Mouse (Mus musculus): Measurements from ENCODE around the gene Slc30a2. TPM values are rescaled to one million over a fixed set of nuclear protein-coding genes. Genes with fewer than 3 reads are reported as not detected.
"Not testable (repeated sequence)": the region's sequence is repeated elsewhere in the genome, so short reads cannot be mapped to it uniquely, and the experiment has no call there.

The Slc30a2 gene
- total RNA-seq (2021), result 10 to 100 TPM in 1 of 2 experiments, 1 to 10 TPM in 1; 3.8 to 22.3 TPM
- long read RNA-seq, experiment 1, transcript Slc30a2-201 (7 exons, 2,023 nt), result major isoform, 5 of 16 reads
- long read RNA-seq, experiment 1, partial matches to known transcripts, result 2 of 16 reads
- long read RNA-seq, experiment 1, other reads (novel, unspliced or antisense), result 9 of 16 reads
- long read RNA-seq, experiment 2, partial matches to known transcripts, result 1 of 4 reads
- long read RNA-seq, experiment 2, other reads (novel, unspliced or antisense), result 0 of 4 reads

- intact Hi-C loops (cut with DNase I), result no loop called here
- no peak for DNase-seq
Observed at GRCm38 (mm10) chr4:134343071-134344031, at the start of gene Slc30a2. Gene Slc30a2 (plus strand): TSS chr4:134343181.

GRCm38 (mm10) chr4:134293692-134294163 lies 49.3 kb upstream of the Slc30a2 start:
- intact Hi-C loops (cut with DNase I), result no loop called here
- no peak for DNase-seq

DNA sequence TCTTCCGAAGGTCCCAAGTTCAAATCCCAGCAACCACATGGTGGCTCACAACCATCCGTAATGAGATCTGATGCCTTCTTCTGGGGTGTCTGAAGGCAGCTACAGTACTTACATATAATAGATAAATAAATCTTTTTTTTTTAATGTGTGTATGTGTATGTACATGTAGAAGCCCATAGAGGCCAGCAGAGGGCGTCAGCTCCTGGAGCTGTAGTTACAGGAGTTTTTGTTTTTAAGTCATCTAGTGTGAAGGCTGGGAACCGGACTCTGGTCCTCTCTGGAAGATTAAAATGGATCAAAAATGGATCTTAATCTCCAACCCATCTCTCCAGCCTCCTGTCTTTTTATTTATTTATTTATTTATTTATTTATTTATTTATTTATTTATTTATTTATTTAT lies 46.9 kb upstream of the Slc30a2 start:
- not testable (repeated sequence) for DNase-seq

DNA sequence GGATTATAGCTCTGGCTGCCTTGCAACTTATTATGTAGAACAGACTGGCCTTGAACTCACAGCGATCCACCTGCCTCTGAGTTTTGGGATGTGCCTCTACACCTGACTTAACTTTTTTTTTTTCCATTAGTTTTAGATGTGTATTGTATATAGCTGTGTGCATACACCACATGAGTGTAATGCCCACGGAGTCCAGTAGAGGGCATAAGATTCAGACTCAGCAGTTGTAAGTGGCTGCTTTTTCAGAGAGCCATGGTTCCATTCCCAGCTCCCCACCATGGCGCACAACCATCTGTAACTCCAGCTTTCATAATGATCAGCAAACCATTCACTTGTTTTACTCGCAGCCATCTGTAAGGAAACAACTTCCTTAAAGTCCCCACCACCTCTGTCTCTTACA lies 46.5 kb upstream of the Slc30a2 start:
- DNase-seq, result no peak
- intact Hi-C loops (cut with DNase I), result no loop called here

More for the DNA sequence above, 46.9 kb upstream of the Slc30a2 start:
- intact Hi-C loops (cut with DNase I), result not testable (repeated sequence)

GRCm38 (mm10) chr4:134297369-134297768 lies 45.6 kb upstream of the Slc30a2 start:
- intact Hi-C loops (cut with DNase I), result no loop called here
- DNase-seq, result no peak

DNA sequence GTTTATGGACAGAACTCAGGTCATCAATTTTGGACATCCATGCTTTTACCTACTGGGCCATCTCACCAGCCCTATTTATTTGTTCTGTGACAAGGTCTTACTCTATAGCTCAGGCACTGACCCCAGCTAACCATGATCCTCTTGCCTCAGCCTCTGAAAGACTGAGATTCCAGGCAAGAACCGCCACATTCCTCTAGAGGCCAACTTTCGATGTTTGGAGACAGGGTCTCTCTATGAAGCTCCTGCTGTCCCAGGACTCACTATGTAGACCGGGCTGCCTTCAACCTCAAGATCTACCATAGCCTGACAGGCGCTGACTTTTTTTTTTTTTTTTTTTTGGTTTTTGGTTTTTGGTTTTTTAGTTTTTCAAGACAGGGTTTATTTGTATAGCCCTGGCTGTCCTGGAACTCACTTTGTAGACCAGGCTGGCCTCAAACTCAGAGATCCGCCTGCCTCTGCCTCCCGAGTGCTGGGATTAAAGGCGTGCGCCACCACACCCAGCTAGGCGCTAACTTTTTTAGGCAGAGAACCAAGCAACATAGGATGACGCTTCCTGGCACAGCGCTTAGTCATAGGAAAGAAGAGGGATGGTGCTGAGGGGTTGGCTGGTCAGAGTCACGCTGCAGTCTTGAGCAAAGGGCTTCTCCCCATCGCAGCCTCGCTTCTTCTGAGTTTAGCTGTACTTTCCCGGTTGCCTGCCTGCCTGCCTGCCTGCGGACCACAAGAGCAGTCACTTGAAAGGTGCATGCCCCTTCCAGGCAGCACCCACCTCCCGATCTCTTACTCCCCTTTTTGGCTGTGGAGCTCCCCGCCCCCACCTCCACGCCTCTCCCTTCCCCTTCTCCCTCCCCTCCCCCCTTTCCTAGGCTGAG lies 44.1 kb upstream of the Slc30a2 start:
- intact Hi-C loops (cut with DNase I), result loop anchor here (1.0 kb wide), 1 partner anchor 16 kb away; the partner anchor contains the start of gene Trim63
- DNase-seq, result no peak

DNA sequence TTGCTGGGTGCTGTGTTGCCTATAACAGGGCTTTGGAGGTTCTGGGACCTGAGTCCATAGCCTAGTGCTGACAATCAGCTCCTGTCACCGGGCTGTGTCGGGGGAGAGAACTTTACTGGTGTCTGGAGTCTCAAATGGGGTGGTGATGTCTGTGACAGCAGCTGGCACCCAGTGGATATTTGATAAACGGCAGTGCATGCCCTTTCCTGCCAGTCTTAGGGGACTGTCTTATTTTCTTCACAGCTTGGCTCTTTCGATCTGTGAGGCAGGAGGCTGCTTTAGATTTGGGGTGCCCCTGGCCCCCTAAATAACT lies 43.5 kb upstream of the Slc30a2 start:
- no peak for DNase-seq
- intact Hi-C loops (cut with DNase I), result loop anchor here (1.0 kb wide), 1 partner anchor 16 kb away; the partner anchor contains the start of gene Trim63

DNA sequence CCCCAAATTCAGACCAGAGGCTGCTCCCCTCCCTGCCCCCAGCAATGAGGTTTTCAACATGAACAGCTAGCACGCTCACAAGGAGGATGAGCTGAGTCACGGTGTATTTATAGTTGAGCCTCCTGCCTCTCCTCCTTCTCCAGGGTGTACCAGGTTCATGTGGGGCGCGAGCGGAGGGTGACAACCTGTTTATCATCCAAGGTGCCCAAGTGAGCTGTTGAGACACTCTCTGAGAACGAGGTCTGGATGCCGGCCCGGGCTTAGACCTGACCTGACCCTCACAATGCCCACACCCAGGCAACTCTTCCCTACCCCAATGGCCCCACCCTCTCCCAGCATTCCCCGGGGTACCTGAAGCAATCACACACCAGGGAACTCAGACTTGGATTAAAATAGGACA lies 42.7 kb upstream of the Slc30a2 start:
- intact Hi-C loops (cut with DNase I), result no loop called here

GRCm38 (mm10) chr4:134302084-134302483 lies 40.9 kb upstream of the Slc30a2 start:
- no peak for DNase-seq

More for the DNA sequence above, 42.7 kb upstream of the Slc30a2 start:
- peak; percentile 72 to 74 for DNase-seq

DNA sequence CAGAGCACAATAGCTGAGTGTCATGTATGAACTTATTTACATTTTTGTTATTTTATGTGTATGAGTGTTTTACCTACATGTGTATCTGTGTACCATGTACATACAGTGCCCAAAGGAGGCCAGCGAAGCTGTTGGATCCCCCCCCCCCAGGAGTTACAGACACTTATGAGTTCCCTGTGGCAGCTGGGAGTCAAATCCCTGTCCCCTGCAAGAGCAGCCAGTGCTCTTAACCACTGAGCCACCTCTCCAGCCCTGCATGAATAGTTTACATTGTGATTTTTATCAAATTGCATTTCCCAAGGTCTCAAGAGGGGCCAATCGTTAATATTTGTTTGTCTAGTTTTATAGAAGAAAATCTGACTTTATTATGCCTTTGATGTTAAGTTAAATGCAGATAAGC lies 36.0 kb upstream of the Slc30a2 start:
- intact Hi-C loops (cut with DNase I), result no loop called here
- DNase-seq, result no peak

More at GRCm38 (mm10) chr4:134302084-134302483, 40.9 kb upstream of the Slc30a2 start:
- intact Hi-C loops (cut with DNase I), result no loop called here

GRCm38 (mm10) chr4:134307367-134308072 lies 35.5 kb upstream of the Slc30a2 start:
- DNase-seq, result peak; percentile 68 to 76
- intact Hi-C loops (cut with DNase I), result no loop called here

DNA sequence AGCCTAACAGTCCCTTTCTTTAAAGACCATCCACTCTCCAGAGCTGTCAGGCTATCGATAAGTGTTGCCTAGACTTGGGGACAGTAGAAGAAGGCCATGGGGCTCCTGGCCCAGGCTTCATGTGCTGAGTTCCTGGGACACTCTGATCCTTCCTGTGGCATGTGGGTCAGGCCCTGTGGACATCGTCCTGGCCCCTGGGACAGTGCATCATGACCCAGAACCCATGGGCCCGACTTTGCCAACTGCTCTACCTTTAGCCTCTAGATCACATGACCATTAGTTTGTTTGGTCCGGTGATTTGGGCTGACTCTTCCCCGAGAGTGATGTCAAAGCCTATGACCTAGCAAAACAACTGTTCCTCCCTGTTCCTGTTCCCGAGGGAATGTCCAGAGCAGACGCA lies 32.9 kb upstream of the Slc30a2 start:
- intact Hi-C loops (cut with DNase I), result no loop called here
- DNase-seq, result no peak

- intact Hi-C loops (cut with DNase I), result no loop called here
- DNase-seq, result no peak
Observed at GRCm38 (mm10) chr4:134310656-134311055, 32.3 kb upstream of the Slc30a2 start.

- intact Hi-C loops (cut with DNase I), result no loop called here
- peak in 1 of 2 experiments; percentile 54 for DNase-seq
Observed at GRCm38 (mm10) chr4:134311784-134312183, 31.2 kb upstream of the Slc30a2 start.

- DNase-seq, result no peak
- intact Hi-C loops (cut with DNase I), result no loop called here
Observed at GRCm38 (mm10) chr4:134312341-134312740, 30.6 kb upstream of the Slc30a2 start.

DNA sequence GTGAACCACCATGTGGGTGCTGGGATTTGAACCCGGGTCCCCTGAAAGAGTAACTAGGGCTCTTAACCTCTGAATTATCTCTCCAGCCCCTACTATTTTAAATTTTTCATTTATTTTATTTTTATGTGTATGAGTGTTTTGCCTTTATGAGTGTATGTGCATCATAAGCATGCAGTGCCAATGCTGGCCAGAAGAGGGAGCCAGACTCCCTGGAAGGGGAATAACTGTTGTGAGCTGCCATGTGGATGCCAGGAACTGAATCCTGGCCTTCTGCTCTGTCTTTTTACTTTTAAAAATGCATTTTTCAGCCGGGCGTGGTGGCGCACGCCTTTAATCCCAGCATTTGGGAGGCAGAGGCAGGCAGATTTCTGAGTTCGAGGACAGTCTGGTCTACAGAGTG lies 30.1 kb upstream of the Slc30a2 start:
- intact Hi-C loops (cut with DNase I), result no loop called here
- DNase-seq, result no peak

DNA sequence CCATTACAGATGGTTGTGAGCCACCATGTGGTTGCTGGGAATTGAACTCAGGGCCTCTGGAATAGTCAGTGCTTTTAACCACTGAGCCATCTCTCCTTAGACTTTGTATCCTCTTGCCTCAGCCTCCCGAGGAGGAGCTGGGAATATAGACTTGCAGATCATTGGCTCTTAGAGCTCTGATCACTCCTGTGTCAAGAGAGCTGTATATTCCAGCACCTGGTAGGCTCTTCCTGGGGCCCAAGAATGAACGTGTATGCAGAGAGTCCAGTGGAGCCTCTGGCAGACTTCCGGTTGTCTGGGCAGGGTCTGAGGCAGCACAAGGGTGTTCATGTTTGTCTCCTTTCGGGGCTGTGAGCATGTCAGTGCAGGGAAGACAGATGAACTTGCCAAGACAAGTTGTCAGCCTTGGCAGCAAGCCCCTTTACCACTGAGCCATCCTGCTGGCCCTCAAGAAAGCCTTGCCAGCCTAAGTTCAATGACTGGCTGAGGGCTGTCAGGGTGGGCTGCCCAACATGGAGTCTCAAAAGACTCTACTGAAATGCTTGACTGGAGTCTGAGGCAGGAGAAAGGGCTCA lies 28.8 kb upstream of the Slc30a2 start:
- no peak for DNase-seq
- intact Hi-C loops (cut with DNase I), result no loop called here

DNA sequence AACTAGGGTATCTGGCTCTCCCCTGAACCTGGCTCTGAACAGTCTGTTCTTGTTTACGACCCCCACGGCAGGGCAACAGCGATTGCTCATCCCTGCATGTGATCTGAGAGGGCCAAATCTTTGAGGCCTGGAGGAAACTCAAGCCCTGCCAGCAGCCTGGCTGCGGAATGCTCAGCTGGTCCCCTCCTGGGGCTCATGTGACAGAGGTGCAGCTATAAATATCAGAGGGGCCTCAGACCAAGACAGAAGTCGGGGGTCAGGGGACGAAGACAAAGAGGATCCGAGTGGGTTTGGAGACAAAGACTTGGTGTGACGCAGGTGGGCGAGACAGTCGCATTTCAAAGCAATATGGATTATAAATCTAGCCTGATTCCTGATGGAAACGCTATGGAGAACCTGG lies 28.1 kb upstream of the Slc30a2 start, which contains the start of gene Trim63:
Gene Trim63 (plus strand): TSS at position 245 of the 400 bp plus-strand sequence.
- intact Hi-C loops (cut with DNase I), result loop anchor here (1.0 to 5.0 kb wide), 2 partner anchors 16 to 42 kb away; no protein-coding TSS in a partner anchor
- DNase-seq, result peak; percentile 50 to 54

- intact Hi-C loops (cut with DNase I), result loop anchor here (1.0 to 5.0 kb wide), 2 partner anchors 16 to 42 kb away; no protein-coding TSS in a partner anchor
- DNase-seq, result no peak
Observed at GRCm38 (mm10) chr4:134315470-134315869, 27.5 kb upstream of the Slc30a2 start.

Measured in gastrocnemius, postnatal 36 days (tissue).